Mouse (Mus musculus) thymus, postnatal 25 days (tissue): ENCODE data around the gene Olfr1383.
"Not testable (repeated sequence)": the region's sequence is repeated elsewhere in the genome, so short reads cannot be mapped to it uniquely, and the experiment has no call there.

Source experiments
- DNase-seq: peaks from one replicate; pipeline ENCODE4 v3.0.0; 2022

The Olfr1383 gene

DNA sequence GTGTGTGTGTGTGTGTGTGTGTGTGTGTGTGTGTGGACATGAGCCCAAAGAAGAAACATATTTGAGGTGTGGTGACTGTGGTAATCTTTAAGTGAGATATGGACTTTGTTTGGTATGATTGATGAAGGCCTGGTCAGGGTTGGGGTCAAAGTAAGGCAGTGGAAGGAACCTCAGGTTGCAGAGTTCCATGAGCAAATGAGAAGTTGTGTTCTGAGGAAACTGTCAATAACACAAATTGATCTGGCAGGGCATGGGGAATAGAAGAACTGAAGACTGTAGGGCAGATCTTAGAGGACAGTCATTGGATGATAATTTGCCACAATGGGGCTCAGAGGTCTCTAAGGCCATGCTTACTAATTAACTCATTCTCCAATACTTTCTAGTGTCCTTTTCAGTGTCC lies at the start of gene Olfr1383:
TSS of gene Olfr1383 (plus strand) at position 301 of the 400 bp plus-strand sequence.
- DNase-seq, result no peak

DNA sequence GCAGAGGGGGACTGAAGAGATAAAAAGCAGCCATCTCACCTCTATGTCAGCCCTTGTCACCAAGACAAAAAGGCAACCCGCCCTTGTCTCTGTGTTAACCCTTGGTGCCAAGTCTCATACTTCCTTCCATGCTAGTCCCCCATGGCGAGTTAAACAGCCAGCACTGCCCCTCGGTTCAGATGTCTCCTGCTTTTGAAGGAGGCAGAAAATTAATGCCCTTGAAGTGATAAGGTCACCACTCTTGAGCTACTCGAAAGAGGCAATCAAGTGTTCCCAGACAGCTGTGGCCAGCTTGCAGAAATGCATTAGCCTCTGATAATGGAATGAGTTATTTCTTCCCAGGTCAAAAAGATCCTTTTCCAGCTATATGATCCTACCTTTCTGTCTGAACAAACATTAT lies 33.5 kb upstream of the Olfr1383 start:
- DNase-seq, result no peak

GRCm38 (mm10) chr11:49488770-49489169 lies 30.7 kb upstream of the Olfr1383 start, which contains the start of gene Olfr1385:
Gene Olfr1385 (plus strand): TSS chr11:49489070.
- DNase-seq, result not testable (repeated sequence)

GRCm38 (mm10) chr11:49518086-49518485 lies 1.4 kb upstream of the Olfr1383 start:
- DNase-seq, result no peak

- DNase-seq, result no peak
Measured at GRCm38 (mm10) chr11:49527947-49528346, 8.5 kb downstream of the Olfr1383 start, which contains the start of gene Olfr1382. Gene Olfr1382 (plus strand): TSS chr11:49528247.

GRCm38 (mm10) chr11:49532761-49533160 lies 13.3 kb downstream of the Olfr1383 start:
- no peak for DNase-seq

GRCm38 (mm10) chr11:49536631-49537030 lies 17.2 kb downstream of the Olfr1383 start:
- DNase-seq, result not testable (repeated sequence)

- not testable (repeated sequence) for DNase-seq
Measured at GRCm38 (mm10) chr11:49543149-49543548, 23.7 kb downstream of the Olfr1383 start, which contains the start of gene Olfr1381. Gene Olfr1381 (plus strand): TSS chr11:49543449.

- DNase-seq, result not testable (repeated sequence)
Measured at GRCm38 (mm10) chr11:49554033-49554432, 34.6 kb downstream of the Olfr1383 start.

GRCm38 (mm10) chr11:49556578-49556977 lies 37.1 kb downstream of the Olfr1383 start, which contains the start of gene Olfr1380:
Gene Olfr1380 (plus strand): TSS chr11:49556878.
- not testable (repeated sequence) for DNase-seq

DNA sequence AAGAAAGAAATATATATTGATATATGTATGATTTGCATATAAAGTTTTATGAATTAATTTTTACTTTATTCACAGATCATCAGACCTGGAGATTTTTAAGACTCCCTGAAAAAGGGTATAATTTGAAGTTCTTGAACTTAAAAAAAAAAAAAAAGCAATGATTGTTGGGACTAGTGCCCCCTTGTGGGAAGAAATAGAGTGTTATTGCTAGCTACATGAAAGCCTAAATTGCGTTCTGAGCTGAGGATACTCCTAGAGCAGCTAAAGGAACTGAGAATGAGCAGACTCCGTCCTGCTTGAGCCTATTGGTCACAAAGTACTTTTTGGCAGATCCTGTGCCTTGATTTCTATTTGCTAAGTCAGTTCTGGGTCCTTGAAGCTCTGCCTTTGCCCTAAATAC lies 55.6 kb downstream of the Olfr1383 start:
- not testable (repeated sequence) for DNase-seq
